Mouse (Mus musculus) thymus, adult 18-20 months (tissue): ENCODE results near the gene Wdr82.

ENCODE experiments used
- DNase-seq, 2 experiments: peaks; one replicate each; pipeline ENCODE4 v3.0.0; 2022; ENCODE audit warnings: mixed read lengths in 2 of 2

The Wdr82 gene

GRCm38 (mm10) chr9:106199535-106200272 is 29.0 kb downstream of the Wdr82 start, which contains the start of gene Ppm1m:
TSS of gene Ppm1m (minus strand) at chr9:106199746.
- no peak for DNase-seq

- no peak for DNase-seq
These were observed 31.2 kb downstream of the Wdr82 start for GRCm38 (mm10) chr9:106201895-106202294.

- peak; percentile 80 to 83 for DNase-seq
These were observed 32.3 kb downstream of the Wdr82 start, which contains the start of gene Twf2 for GRCm38 (mm10) chr9:106202819-106203636. TSS of gene Twf2 (plus strand) at chr9:106203108.

GRCm38 (mm10) chr9:106203990-106204851 is 33.5 kb downstream of the Wdr82 start:
- DNase-seq = no peak

- no peak for DNase-seq
These were observed 35.1 kb downstream of the Wdr82 start for GRCm38 (mm10) chr9:106205713-106206290.

GRCm38 (mm10) chr9:106206515-106206914 is 35.8 kb downstream of the Wdr82 start:
- no peak for DNase-seq

GRCm38 (mm10) chr9:106208181-106208580 is 37.5 kb downstream of the Wdr82 start:
- DNase-seq = no peak

- no peak for DNase-seq
These were observed 39.2 kb downstream of the Wdr82 start for GRCm38 (mm10) chr9:106209954-106210353.

- DNase-seq = peak; percentile 52 to 67
These were observed 40.3 kb downstream of the Wdr82 start for GRCm38 (mm10) chr9:106210853-106211609.

GRCm38 (mm10) chr9:106211680-106212593 is 41.2 kb downstream of the Wdr82 start:
- peak; percentile 72 to 74 for DNase-seq

- DNase-seq = no peak
These were observed 41.9 kb downstream of the Wdr82 start for GRCm38 (mm10) chr9:106212594-106212981.

GRCm38 (mm10) chr9:106215341-106216125 is 44.8 kb downstream of the Wdr82 start:
- DNase-seq = no peak

- DNase-seq = no peak
These were observed 46.2 kb downstream of the Wdr82 start for GRCm38 (mm10) chr9:106216971-106217370.

- DNase-seq = no peak
These were observed 50.3 kb downstream of the Wdr82 start for GRCm38 (mm10) chr9:106220894-106221523.

GRCm38 (mm10) chr9:106222261-106222851 is 51.6 kb downstream of the Wdr82 start, which contains the start of gene Tlr9:
TSS of gene Tlr9 (plus strand) at chr9:106222598.
- no peak for DNase-seq

- DNase-seq = no peak
These were observed 52.3 kb downstream of the Wdr82 start for GRCm38 (mm10) chr9:106222994-106223393.

- no peak for DNase-seq
These were observed 54.9 kb downstream of the Wdr82 start for GRCm38 (mm10) chr9:106225469-106226150.

GRCm38 (mm10) chr9:106226151-106226682 is 55.5 kb downstream of the Wdr82 start:
- DNase-seq = no peak
